In genomic region chr4:44981280-44981973, GRCm38 (mm10) we compare ENCODE assay signal across 8 mouse cellular contexts. TPM values are rescaled to one million over a fixed set of nuclear protein-coding genes. Genes with fewer than 3 reads are reported as not detected.
DNase-seq lines count a peak whose midpoint lies in the region; ATAC-seq and TF ChIP-seq lines count a peak whose summit lies in the region.

Gene Grhpr, plus strand, starts transcription at chr4:44981395.

- DNase-seq in CD4-positive, CD25-positive, alpha-beta regulatory T cell, adult 2 months (ENCODE audit: low read depth, low spot score) = peak; percentile 91
- peak; percentile 91 for DNase-seq in forebrain, embryonic 10.5 days (ENCODE audit: extremely low spot score, low spot score)
- DNase-seq in kidney, postnatal 25 days = peak; percentile 86 to 93
- peak; percentile 69 to 78 (median 74) for DNase-seq in liver, embryonic 14.5 days (ENCODE audit: low read depth in 3 of 3, low spot score in 3 of 3)
- peak; percentile 88 for DNase-seq in neural tube, embryonic 11.5 days (ENCODE audit: low spot score)
- DNase-seq in stomach, postnatal 0 days (ENCODE audit: low spot score) = peak; percentile 96

- 2% methylated on average over 40 of the region's 40 CpGs for WGBS in forebrain, embryonic 10.5 days
- WGBS in heart, embryonic 15.5 days = under 1% methylated on average over 40 of the region's 40 CpGs
- WGBS in liver, embryonic 14.5 days (ENCODE audit: insufficient replicate concordance) = under 1% methylated on average over 40 of the region's 40 CpGs
- WGBS in neural tube, embryonic 11.5 days = under 1% methylated on average over 40 of the region's 40 CpGs
- WGBS in stomach, postnatal 0 days = under 1% methylated on average over 40 of the region's 40 CpGs

- peaks cover 10% of the 10 kb centered on the region for H3K4me1 ChIP-seq in brown adipose tissue, adult 24 weeks (ENCODE audit: control insufficient read depth, insufficient read depth, insufficient read length, low read length)
- H3K4me1 ChIP-seq in forebrain, embryonic 10.5 days = peaks cover 35% of the 10 kb centered on the region
- H3K4me1 ChIP-seq in heart, embryonic 15.5 days (replicated peaks) = peaks cover 37% of the 10 kb centered on the region
- peaks cover 7 to 19% of the 10 kb centered on the region in 2 experiments; a peak in 3 of 4 replicates for H3K4me1 ChIP-seq in liver, embryonic 14.5 days (replicated peaks; ENCODE audit: control insufficient read depth in 2 of 2, insufficient read depth in 2 of 2, low read length in 1 of 2)
- no peaks in the 10 kb centered on the region; the same call in 1 of the 2 replicates for H3K4me1 ChIP-seq in neural tube, embryonic 11.5 days (ENCODE audit: control insufficient read depth, insufficient read depth, low read length)
- no peaks in the 10 kb centered on the region; the same call in 1 of the 2 replicates for H3K4me1 ChIP-seq in stomach, postnatal 0 days (replicated peaks; ENCODE audit: control insufficient read depth, insufficient read depth)

- TF ChIP-seq EP300 in liver, embryonic 14.5 days (IDR thresholded peaks at IDR 0.05; ENCODE audit: low read depth) = no peak
- TF ChIP-seq EP300 in stomach, postnatal 0 days (optimal IDR thresholded peaks at IDR 0.05) = no peak

- ATAC-seq in heart, embryonic 15.5 days (replicated peaks; ENCODE audit: insufficient number of reproducible peaks, insufficient read depth, low FRiP score, low read depth) = peak; percentile 92
- peak; percentile 90 for ATAC-seq in liver, embryonic 14.5 days (ENCODE audit: insufficient read depth)
- peak; percentile 94 for ATAC-seq in neural tube, embryonic 11.5 days (ENCODE audit: insufficient read depth, low FRiP score, low TSS enrichment)
- ATAC-seq in stomach, postnatal 0 days (ENCODE audit: low FRiP score, low TSS enrichment) = peak; percentile 95

- H3K4me2 ChIP-seq in heart, embryonic 15.5 days = peak within 1 kb of the TSS; percentile 84
- peak within 1 kb of the TSS; percentile 97 for H3K4me2 ChIP-seq in liver, embryonic 14.5 days (ENCODE audit: low read depth)
- peak within 1 kb of the TSS; percentile 91 for H3K4me2 ChIP-seq in neural tube, embryonic 11.5 days (ENCODE audit: low read depth)
- H3K4me2 ChIP-seq in stomach, postnatal 0 days (replicated peaks; ENCODE audit: low read depth) = peak within 1 kb of the TSS; percentile 96

- H3K36me3 ChIP-seq in forebrain, embryonic 10.5 days (replicated peaks) = peaks cover 30% of the 10 kb centered on the region
- peaks cover 21% of the 10 kb centered on the region for H3K36me3 ChIP-seq in heart, embryonic 15.5 days
- H3K36me3 ChIP-seq in liver, embryonic 14.5 days (replicated peaks; ENCODE audit: control insufficient read depth, insufficient read depth, low read depth) = no peaks in the 10 kb centered on the region; the same call in 1 of the 2 replicates
- no peaks in the 10 kb centered on the region for H3K36me3 ChIP-seq in neural tube, embryonic 11.5 days (ENCODE audit: control insufficient read depth, insufficient read depth, low read length)
- no peaks in the 10 kb centered on the region for H3K36me3 ChIP-seq in stomach, postnatal 0 days (ENCODE audit: control insufficient read depth, insufficient read depth, low read length)

- H3K27me3 ChIP-seq in forebrain, embryonic 10.5 days (ENCODE audit: poor library complexity, severe bottlenecking) = no peaks in the 10 kb centered on the region
- H3K27me3 ChIP-seq in heart, embryonic 15.5 days = no peaks in the 10 kb centered on the region
- H3K27me3 ChIP-seq in liver, embryonic 14.5 days (ENCODE audit: control insufficient read depth, insufficient read depth, low read length) = no peaks in the 10 kb centered on the region
- H3K27me3 ChIP-seq in neural tube, embryonic 11.5 days (ENCODE audit: control insufficient read depth, insufficient read depth, low read length) = no peaks in the 10 kb centered on the region
- no peaks in the 10 kb centered on the region for H3K27me3 ChIP-seq in stomach, postnatal 0 days (ENCODE audit: control insufficient read depth, insufficient read depth, low read length)

- TF ChIP-seq CTCF in liver, embryonic 14.5 days (IDR thresholded peaks at IDR 0.05; ENCODE audit: low read depth) = peak; percentile 71
- TF ChIP-seq CTCF in stomach, postnatal 0 days (IDR thresholded peaks at IDR 0.05; ENCODE audit: low read depth) = peak; percentile 61

- peak within 1 kb of the TSS; percentile 59 for H3K27ac ChIP-seq in brown adipose tissue, adult 24 weeks (replicated peaks; ENCODE audit: low read depth, low read length)
- H3K27ac ChIP-seq in forebrain, embryonic 10.5 days = peak within 1 kb of the TSS; percentile 96
- H3K27ac ChIP-seq in heart, embryonic 15.5 days = peak within 1 kb of the TSS; percentile 89
- peak within 1 kb of the TSS; percentile 66 for H3K27ac ChIP-seq in liver, embryonic 14.5 days
- no peak within 1 kb of the TSS for H3K27ac ChIP-seq in neural tube, embryonic 11.5 days (ENCODE audit: low read depth, low read length)
- H3K27ac ChIP-seq in stomach, postnatal 0 days (replicated peaks) = peak within 1 kb of the TSS; percentile 83

- peak within 1 kb of the TSS; percentile 74 for H3K4me3 ChIP-seq in brown adipose tissue, adult 24 weeks (ENCODE audit: insufficient read depth, low read depth, low read length)
- peak within 1 kb of the TSS; percentile 87 for H3K4me3 ChIP-seq in forebrain, embryonic 10.5 days
- H3K4me3 ChIP-seq in heart, embryonic 15.5 days = peak within 1 kb of the TSS; percentile 77
- H3K4me3 ChIP-seq in liver, embryonic 14.5 days (ENCODE audit: insufficient read depth in 1 of 2, low read depth in 2 of 2, low read length in 2 of 2) = peak within 1 kb of the TSS; percentile 61 to 92
- peak within 1 kb of the TSS; percentile 51 for H3K4me3 ChIP-seq in neural tube, embryonic 11.5 days (ENCODE audit: low read depth, low read length)
- peak within 1 kb of the TSS; percentile 60 for H3K4me3 ChIP-seq in stomach, postnatal 0 days (ENCODE audit: low read depth, low read length)

- H3K9ac ChIP-seq in heart, embryonic 15.5 days = peak within 1 kb of the TSS; percentile 86
- H3K9ac ChIP-seq in liver, embryonic 14.5 days (replicated peaks) = peak within 1 kb of the TSS; percentile 91
- peak within 1 kb of the TSS; percentile 65 for H3K9ac ChIP-seq in neural tube, embryonic 11.5 days (ENCODE audit: low read length)
- peak within 1 kb of the TSS; percentile 80 for H3K9ac ChIP-seq in stomach, postnatal 0 days (ENCODE audit: low read length)

- H3K9me3 ChIP-seq in forebrain, embryonic 10.5 days = no peaks in the 10 kb centered on the region
- no peaks in the 10 kb centered on the region for H3K9me3 ChIP-seq in heart, embryonic 15.5 days (replicated peaks)
- no peaks in the 10 kb centered on the region; the same call in 1 of the 2 replicates for H3K9me3 ChIP-seq in liver, embryonic 14.5 days (ENCODE audit: control insufficient read depth, low read length)
- H3K9me3 ChIP-seq in neural tube, embryonic 11.5 days (ENCODE audit: control insufficient read depth, low read length) = no peaks in the 10 kb centered on the region
- H3K9me3 ChIP-seq in stomach, postnatal 0 days (ENCODE audit: control insufficient read depth, low read length) = no peaks in the 10 kb centered on the region

RNA-seq across cellular contexts. Expression of gene Grhpr, which starts in this region (rescaled TPM):
- 50.3 and 55.8 TPM in 2 replicates for polyA plus RNA-seq in brown adipose tissue, adult 24 weeks (2012; ENCODE audit: insufficient read depth, insufficient read length, missing spikeins)
- 65.4 and 73.4 TPM in 2 replicates for polyA plus RNA-seq in forebrain, embryonic 10.5 days (2016; fragmentation: Nextera tagmentation; extraction: Ambion mirVana)
- polyA plus RNA-seq in heart, embryonic 15.5 days (2015; fragmentation: Nextera tagmentation; extraction: Ambion mirVana) = 83.5 and 85.2 TPM in 2 replicates
- polyA plus RNA-seq in liver, embryonic 14.5 days (2012; rRNA removed) = 47.5 and 50.1 TPM in 2 replicates
- polyA plus RNA-seq in liver, embryonic 14.5 days (2014; fragmentation: Nextera tagmentation; extraction: Ambion mirVana) = 75.7 and 75.9 TPM in 2 replicates
- 44.7 and 45.7 TPM in 2 replicates for polyA plus RNA-seq in neural tube, embryonic 11.5 days (2014; fragmentation: Nextera tagmentation; extraction: Ambion mirVana)
- polyA plus RNA-seq in stomach, postnatal 0 days (2015; fragmentation: Nextera tagmentation; extraction: Ambion mirVana) = 55.9 and 57.3 TPM in 2 replicates
